Mouse (Mus musculus) limb, embryonic 15.5 days (tissue): ENCODE data around the gene Notch2. TPM values are rescaled to one million over a fixed set of nuclear protein-coding genes. Genes with fewer than 3 reads are reported as not detected.

Source experiments
- ATAC-seq: fragments of 200-750 bp; cut with Nextera tagmentation; 2 replicates; pipeline ENCODE4 v1.8.0; 2017; ENCODE audit warnings: low read depth, moderate TSS enrichment; ENCODE audit not compliant: insufficient number of reproducible peaks, low FRiP score, low TSS enrichment
- H3K27ac ChIP-seq: fragments of 300-500 bp; sonication (generic); 2 replicates; pipeline ENCODE4 v1.5.1; 2015; ENCODE audit warnings: moderate library complexity, mild to moderate bottlenecking, inconsistent platforms
- H3K27me3 ChIP-seq: fragments of 300-500 bp; sonication (generic); 2 replicates; pipeline ENCODE4 v1.6.1; 2015; ENCODE audit warnings: inconsistent platforms
- H3K36me3 ChIP-seq: fragments of 300-500 bp; sonication (generic); 2 replicates; pipeline ENCODE4 v1.6.1; 2015; ENCODE audit warnings: inconsistent platforms
- H3K4me1 ChIP-seq: fragments of 300-500 bp; sonication (generic); 2 replicates; pipeline ENCODE4 v1.6.1; 2015; ENCODE audit warnings: inconsistent platforms
- H3K4me2 ChIP-seq: fragments of 300-500 bp; sonication (generic); 2 replicates; pipeline ENCODE4 v1.6.1; 2015; ENCODE audit warnings: mild to moderate bottlenecking, inconsistent platforms
- H3K4me3 ChIP-seq: fragments of 300-500 bp; sonication (generic); 2 replicates; pipeline ENCODE4 v1.5.1; 2015; ENCODE audit warnings: mild to moderate bottlenecking, inconsistent platforms
- H3K9ac ChIP-seq: fragments of 300-500 bp; sonication (generic); 2 replicates; pipeline ENCODE4 v1.6.1; 2015; ENCODE audit warnings: inconsistent platforms
- H3K9me3 ChIP-seq: fragments of 300-500 bp; sonication (generic); 2 replicates; pipeline ENCODE4 v1.6.1; 2016; ENCODE audit warnings: inconsistent platforms
- WGBS: fragments of 180-500 bp; shearing (Covaris S2); methylation state at CpG from one replicate; pipeline ENCODE4 v1.1.7; 2015; 5-methylcytosine and 5-hydroxymethylcytosine counted together
- polyA plus RNA-seq: library from polyadenylated mRNA; unstranded; fragments of >200 nt; fragmentation: Nextera tagmentation; extraction: Ambion mirVana; gene quantifications from 2 replicates; pipeline ENCODE4 v1.2.1, GENCODE M21; 2015

Gene Notch2
- polyA plus RNA-seq, 1 experiment from 2014 or later = 40.8 TPM

- H3K9ac ChIP-seq = no peak overlapping the region
- H3K4me1 ChIP-seq = no peaks in the 10 kb centered on the region
- 91% methylated on average over 8 of the region's 8 CpGs for WGBS
- no peaks in the 10 kb centered on the region for H3K36me3 ChIP-seq
- no peak for ATAC-seq
- no peak overlapping the region for H3K27ac ChIP-seq
- no peak overlapping the region for H3K4me3 ChIP-seq
- H3K27me3 ChIP-seq = no peaks in the 10 kb centered on the region
- H3K9me3 ChIP-seq = no peaks in the 10 kb centered on the region
- H3K4me2 ChIP-seq = no peak overlapping the region
These were observed 32.5 kb upstream of the Notch2 start for GRCm38 (mm10) chr3:97980683-97981327.

- Histone ChIP-seq H3K4me2 (no peak overlapping the region), H3K9me3 (no peaks in the 10 kb centered on the region), H3K27me3 (no peaks in the 10 kb centered on the region), H3K4me1 (no peaks in the 10 kb centered on the region), H3K4me3 (no peak overlapping the region), H3K9ac (no peak overlapping the region), H3K27ac (no peak overlapping the region), H3K36me3 (no peaks in the 10 kb centered on the region)
- 51% methylated on average over 3 of the region's 3 CpGs for WGBS
- no peak for ATAC-seq
These were observed 31.9 kb upstream of the Notch2 start for GRCm38 (mm10) chr3:97981376-97981906.

DNA sequence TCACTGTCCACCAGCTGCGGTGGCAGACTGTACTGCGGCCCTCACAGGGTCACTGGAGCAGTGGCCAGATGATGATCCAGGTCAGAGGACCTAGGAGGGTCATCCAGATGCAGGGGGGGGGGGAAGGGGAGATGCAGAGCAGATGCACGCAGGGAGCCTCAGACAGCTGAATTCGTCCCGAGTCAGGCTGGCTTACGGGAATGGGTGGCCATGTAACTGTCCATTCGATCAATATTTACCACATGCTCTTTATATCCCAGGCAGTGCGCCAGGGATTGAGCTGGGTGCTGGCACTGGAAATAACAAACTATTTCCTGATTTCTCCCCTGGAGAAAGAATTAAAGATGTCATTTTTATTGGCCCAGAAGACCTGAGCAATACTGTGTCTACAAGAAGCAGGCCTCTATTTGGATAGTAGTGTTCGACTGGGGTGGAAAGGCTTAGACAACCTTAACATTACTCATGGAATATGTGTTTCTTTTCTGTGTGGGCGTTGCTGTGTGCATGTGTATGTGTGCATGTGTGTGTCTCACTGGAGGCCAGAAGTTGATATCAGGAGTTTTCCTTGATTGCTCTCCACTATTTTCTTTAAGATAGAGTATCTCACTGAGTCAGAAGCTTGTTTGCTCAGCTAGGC is 28.3 kb upstream of the Notch2 start:
- ATAC-seq = no peak
- no peaks in the 10 kb centered on the region for H3K4me1 ChIP-seq
- no peak overlapping the region for H3K9ac ChIP-seq
- no peaks in the 10 kb centered on the region for H3K36me3 ChIP-seq
- no peak overlapping the region for H3K4me3 ChIP-seq
- H3K27ac ChIP-seq = no peak overlapping the region
- WGBS = 79% methylated on average over 10 of the region's 10 CpGs
- H3K27me3 ChIP-seq = no peaks in the 10 kb centered on the region
- no peak overlapping the region for H3K4me2 ChIP-seq
- no peaks in the 10 kb centered on the region for H3K9me3 ChIP-seq

DNA sequence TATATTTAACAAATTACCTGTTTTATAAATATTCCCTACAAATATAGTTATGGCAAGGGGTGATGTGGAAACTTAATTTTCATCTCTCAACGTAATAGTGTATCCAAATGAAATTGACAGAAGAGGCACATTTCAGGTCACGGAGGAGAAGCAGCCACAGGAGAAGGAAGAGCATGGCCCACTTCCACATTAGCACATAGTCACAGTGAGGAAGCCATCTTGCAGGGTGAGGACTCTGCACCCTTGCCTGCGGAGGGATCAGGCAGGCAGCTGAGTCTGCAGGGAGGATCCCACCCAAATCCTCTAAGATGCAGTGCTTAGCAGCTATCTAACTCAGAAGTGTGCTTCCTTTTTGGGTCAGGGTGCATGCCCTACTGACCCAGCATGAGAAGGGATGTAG is 27.6 kb upstream of the Notch2 start:
- Histone ChIP-seq H3K27me3 (no peaks in the 10 kb centered on the region), H3K4me2 (no peak overlapping the region), H3K4me1 (no peaks in the 10 kb centered on the region), H3K9me3 (no peaks in the 10 kb centered on the region), H3K4me3 (no peak overlapping the region), H3K36me3 (no peaks in the 10 kb centered on the region), H3K9ac (no peak overlapping the region), H3K27ac (no peak overlapping the region)
- no peak for ATAC-seq
- WGBS = 88% methylated on average over 3 of the region's 3 CpGs

GRCm38 (mm10) chr3:97987153-97987552 is 26.2 kb upstream of the Notch2 start:
- H3K4me3 ChIP-seq = no peak overlapping the region
- ATAC-seq = no peak
- H3K27me3 ChIP-seq = no peaks in the 10 kb centered on the region
- WGBS = 88% methylated on average over 3 of the region's 3 CpGs
- H3K4me1 ChIP-seq = no peaks in the 10 kb centered on the region
- no peaks in the 10 kb centered on the region for H3K9me3 ChIP-seq
- no peaks in the 10 kb centered on the region for H3K36me3 ChIP-seq
- H3K27ac ChIP-seq = no peak overlapping the region
- no peak overlapping the region for H3K9ac ChIP-seq
- no peak overlapping the region for H3K4me2 ChIP-seq

DNA sequence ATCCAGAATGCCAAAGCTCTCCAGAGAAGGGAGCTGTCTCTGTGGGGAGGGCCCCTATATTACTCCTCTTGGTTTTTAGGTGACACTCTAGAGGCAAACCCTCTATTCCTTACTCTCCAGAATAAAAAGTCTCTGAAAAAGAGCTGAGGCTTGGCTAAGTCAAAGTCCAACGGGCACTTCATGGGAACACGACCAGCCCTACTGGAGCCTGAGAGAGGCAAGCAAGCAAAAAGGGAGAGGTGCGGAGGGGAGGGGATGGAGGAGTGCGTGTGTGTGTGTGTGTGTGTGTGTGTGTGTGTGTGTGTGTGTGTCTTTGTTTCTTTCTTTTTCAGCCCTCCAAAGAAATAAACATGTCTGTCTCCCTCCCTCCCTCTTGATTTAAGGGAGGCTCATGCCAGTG is 24.6 kb upstream of the Notch2 start:
- ATAC-seq = no peak
- Histone ChIP-seq H3K4me1 (no peaks in the 10 kb centered on the region), H3K4me3 (no peak overlapping the region), H3K9me3 (no peaks in the 10 kb centered on the region), H3K36me3 (no peaks in the 10 kb centered on the region), H3K9ac (no peak overlapping the region), H3K27ac (no peak overlapping the region), H3K4me2 (no peak overlapping the region), H3K27me3 (no peaks in the 10 kb centered on the region)
- WGBS = 63% methylated on average over 4 of the region's 4 CpGs

- Histone ChIP-seq H3K36me3 (no peaks in the 10 kb centered on the region), H3K4me2 (no peak overlapping the region), H3K4me1 (no peaks in the 10 kb centered on the region), H3K9me3 (no peaks in the 10 kb centered on the region), H3K27me3 (no peaks in the 10 kb centered on the region), H3K27ac (no peak overlapping the region), H3K9ac (no peak overlapping the region), H3K4me3 (no peak overlapping the region)
- no peak for ATAC-seq
- 78% methylated on average over 5 of the region's 5 CpGs for WGBS
These were observed 22.8 kb upstream of the Notch2 start for GRCm38 (mm10) chr3:97990576-97990975.

GRCm38 (mm10) chr3:97992289-97992688 is 21.0 kb upstream of the Notch2 start:
- H3K9me3 ChIP-seq = no peaks in the 10 kb centered on the region
- H3K27me3 ChIP-seq = no peaks in the 10 kb centered on the region
- H3K4me2 ChIP-seq = no peak overlapping the region
- no peak overlapping the region for H3K4me3 ChIP-seq
- ATAC-seq = no peak
- H3K27ac ChIP-seq = no peak overlapping the region
- 64% methylated on average over 4 of the region's 4 CpGs for WGBS
- H3K9ac ChIP-seq = no peak overlapping the region
- H3K36me3 ChIP-seq = no peaks in the 10 kb centered on the region
- no peaks in the 10 kb centered on the region for H3K4me1 ChIP-seq

DNA sequence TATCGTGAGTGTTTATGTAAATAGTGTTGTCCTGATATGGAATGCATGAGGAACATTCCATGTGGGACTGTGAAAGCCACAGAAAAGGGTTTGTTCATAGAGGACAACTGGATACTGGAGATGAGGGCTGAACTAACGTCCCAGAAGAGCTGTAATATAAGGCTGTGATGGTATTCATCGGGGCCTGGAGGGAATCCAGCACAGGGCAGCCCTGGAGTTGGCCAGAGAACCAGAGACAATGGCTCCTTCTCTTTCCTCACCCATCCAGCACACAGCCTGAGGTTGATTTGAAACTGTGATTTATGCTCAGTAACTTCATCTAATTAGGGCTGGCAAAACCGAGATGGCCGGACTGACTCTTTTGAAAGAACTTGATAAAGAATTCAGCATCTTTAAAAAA is 20.1 kb upstream of the Notch2 start:
- WGBS = 53% methylated on average over 5 of the region's 5 CpGs
- H3K4me3 ChIP-seq = no peak overlapping the region
- H3K9ac ChIP-seq = no peak overlapping the region
- no peak for ATAC-seq
- H3K27me3 ChIP-seq = no peaks in the 10 kb centered on the region
- no peaks in the 10 kb centered on the region for H3K4me1 ChIP-seq
- H3K27ac ChIP-seq = no peak overlapping the region
- H3K4me2 ChIP-seq = no peak overlapping the region
- no peaks in the 10 kb centered on the region for H3K9me3 ChIP-seq
- H3K36me3 ChIP-seq = no peaks in the 10 kb centered on the region

DNA sequence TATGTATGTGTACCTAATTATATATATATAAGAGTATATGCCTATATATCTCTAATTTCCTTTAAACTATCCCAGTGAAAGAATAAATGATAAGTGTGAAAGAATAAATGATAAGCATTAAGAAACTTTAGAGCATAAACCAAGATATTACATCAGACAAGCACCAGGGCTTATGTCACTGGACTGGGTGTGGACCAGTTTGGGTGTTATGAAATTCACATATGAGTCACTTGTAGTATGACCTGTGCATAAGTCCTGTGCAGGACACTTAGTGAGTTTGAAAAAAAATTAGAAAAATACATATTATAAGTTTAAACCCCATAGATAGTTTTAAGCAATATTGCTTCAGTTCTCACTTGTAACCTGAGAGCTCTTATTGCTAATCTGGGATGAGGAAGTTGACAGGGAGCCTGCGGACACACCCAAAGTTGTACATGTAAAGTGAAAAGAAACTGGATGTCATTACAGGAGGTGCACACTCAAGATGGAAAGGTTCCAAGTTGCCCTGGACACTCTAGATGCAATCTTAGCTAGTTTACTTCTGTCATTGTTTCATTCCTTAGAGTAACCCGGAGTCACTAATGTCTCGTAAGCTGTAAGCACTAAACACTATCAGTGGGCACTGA is 19.3 kb upstream of the Notch2 start:
- H3K27ac ChIP-seq = no peak overlapping the region
- no peaks in the 10 kb centered on the region for H3K9me3 ChIP-seq
- no peaks in the 10 kb centered on the region for H3K27me3 ChIP-seq
- H3K9ac ChIP-seq = no peak overlapping the region
- no peaks in the 10 kb centered on the region for H3K36me3 ChIP-seq
- no peaks in the 10 kb centered on the region for H3K4me1 ChIP-seq
- H3K4me3 ChIP-seq = no peak overlapping the region
- no peak for ATAC-seq
- no peak overlapping the region for H3K4me2 ChIP-seq
- 83% methylated on average over 3 of the region's 3 CpGs for WGBS

GRCm38 (mm10) chr3:97994818-97995217 is 18.5 kb upstream of the Notch2 start:
- Histone ChIP-seq H3K27ac (no peak overlapping the region), H3K9ac (no peak overlapping the region), H3K9me3 (no peaks in the 10 kb centered on the region), H3K27me3 (no peaks in the 10 kb centered on the region), H3K4me2 (no peak overlapping the region), H3K4me3 (no peak overlapping the region), H3K36me3 (no peaks in the 10 kb centered on the region), H3K4me1 (no peaks in the 10 kb centered on the region)
- no peak for ATAC-seq
- WGBS = 83% methylated on average over 5 of the region's 5 CpGs

GRCm38 (mm10) chr3:97998349-97998748 is 15.0 kb upstream of the Notch2 start:
- no peaks in the 10 kb centered on the region for H3K27me3 ChIP-seq
- 70% methylated on average over 4 of the region's 4 CpGs for WGBS
- H3K4me2 ChIP-seq = no peak overlapping the region
- H3K9ac ChIP-seq = no peak overlapping the region
- ATAC-seq = no peak
- H3K36me3 ChIP-seq = no peaks in the 10 kb centered on the region
- no peak overlapping the region for H3K4me3 ChIP-seq
- no peak overlapping the region for H3K27ac ChIP-seq
- no peaks in the 10 kb centered on the region for H3K9me3 ChIP-seq
- H3K4me1 ChIP-seq = no peaks in the 10 kb centered on the region
